Mouse (Mus musculus): ENCODE data around the gene Kat5. TPM values are rescaled to one million over a fixed set of nuclear protein-coding genes. Genes with fewer than 3 reads are reported as not detected.

The Kat5 gene
- polyA plus RNA-seq, 1 experiment from 2014 or later, result 25.5 TPM

DNA sequence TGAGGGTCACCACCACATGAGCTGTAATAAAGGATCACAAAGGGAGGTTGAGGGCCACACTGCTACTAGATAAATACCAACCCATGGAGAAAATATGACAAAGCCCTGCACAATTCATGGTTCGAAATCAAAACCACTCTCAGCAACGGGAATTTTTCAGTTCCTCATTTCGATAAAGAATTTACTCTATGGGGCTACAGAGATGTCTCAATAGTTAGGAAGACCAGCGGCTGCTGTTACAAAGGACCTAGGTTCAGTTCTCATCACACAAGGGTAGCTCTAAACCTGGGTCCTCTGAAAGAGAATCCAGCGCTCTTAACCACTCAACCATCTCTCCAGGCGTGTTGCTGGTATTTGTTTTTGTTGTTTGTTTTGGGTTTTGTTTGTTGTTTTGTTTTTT, 18.1 kb downstream of the Kat5 start:
- H3K4me3 ChIP-seq (ENCODE audit: low read depth, low read length), result no peak overlapping the region
- 88% methylated on average over 6 of the region's 6 CpGs for WGBS
- no peak overlapping the region for H3K4me2 ChIP-seq
- no peaks in the 10 kb centered on the region for H3K27me3 ChIP-seq (ENCODE audit: insufficient read depth, low read length)
- no peak for TF ChIP-seq CTCF (IDR thresholded peaks at IDR 0.05; ENCODE audit: low read depth)
- no peak for ATAC-seq (ENCODE audit: insufficient read depth)
- H3K36me3 ChIP-seq (ENCODE audit: insufficient read depth), result no peaks in the 10 kb centered on the region
- no peak overlapping the region for H3K27ac ChIP-seq (ENCODE audit: low read depth)
- H3K9ac ChIP-seq, result no peak overlapping the region
- H3K9me3 ChIP-seq (ENCODE audit: low read depth, low read length), result no peaks in the 10 kb centered on the region
- H3K4me1 ChIP-seq (ENCODE audit: insufficient read depth), result no peaks in the 10 kb centered on the region
- DNase-seq, result no peak

DNA sequence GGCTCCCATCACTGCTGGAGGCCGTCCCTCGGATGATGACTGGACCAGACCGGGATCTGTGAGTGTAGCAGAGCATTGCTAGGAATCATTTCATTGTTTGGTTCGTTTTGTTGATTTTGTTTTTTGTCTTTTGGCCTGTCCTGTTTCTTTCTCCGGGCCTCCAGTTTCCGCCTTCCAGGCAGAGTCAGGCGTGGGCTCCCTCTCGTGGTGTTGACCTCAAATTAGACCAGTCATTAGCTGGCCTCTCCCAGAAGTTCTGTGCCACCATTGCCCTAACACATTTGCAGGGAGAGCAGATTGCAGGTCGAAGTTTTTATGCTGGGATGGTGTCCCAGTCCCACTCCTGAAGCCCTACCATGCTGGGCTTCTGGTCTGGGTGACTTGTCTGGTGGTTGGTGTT, 20.9 kb downstream of the Kat5 start:
- H3K4me3 ChIP-seq (ENCODE audit: low read depth, low read length), result no peak overlapping the region
- no peak overlapping the region for H3K9ac ChIP-seq
- no peak for DNase-seq
- no peaks in the 10 kb centered on the region for H3K36me3 ChIP-seq (ENCODE audit: insufficient read depth)
- no peak overlapping the region for H3K27ac ChIP-seq (ENCODE audit: low read depth)
- peak; percentile 9; the same call in 1 of the 2 replicates for TF ChIP-seq CTCF (IDR thresholded peaks at IDR 0.05; ENCODE audit: low read depth)
- H3K4me2 ChIP-seq, result no peak overlapping the region
- no peaks in the 10 kb centered on the region for H3K9me3 ChIP-seq (ENCODE audit: low read depth, low read length)
- no peak for ATAC-seq (ENCODE audit: insufficient read depth)
- no peaks in the 10 kb centered on the region for H3K4me1 ChIP-seq (ENCODE audit: insufficient read depth)
- 69% methylated on average over 9 of the region's 9 CpGs for WGBS
- H3K27me3 ChIP-seq (ENCODE audit: insufficient read depth, low read length), result no peaks in the 10 kb centered on the region

GRCm38 (mm10) chr19:5581995-5582394, 28.0 kb downstream of the Kat5 start:
- H3K4me2 ChIP-seq, result no peak overlapping the region
- H3K27ac ChIP-seq (ENCODE audit: low read depth), result no peak overlapping the region
- no peak for DNase-seq
- H3K4me1 ChIP-seq (ENCODE audit: insufficient read depth), result no peaks in the 10 kb centered on the region
- no peak for TF ChIP-seq CTCF (IDR thresholded peaks at IDR 0.05; ENCODE audit: low read depth)
- no peak overlapping the region for H3K4me3 ChIP-seq (ENCODE audit: low read depth, low read length)
- no peaks in the 10 kb centered on the region for H3K36me3 ChIP-seq (ENCODE audit: insufficient read depth)
- no peaks in the 10 kb centered on the region for H3K9me3 ChIP-seq (ENCODE audit: low read depth, low read length)
- H3K9ac ChIP-seq, result no peak overlapping the region
- WGBS, result 66% methylated on average over 2 of the region's 2 CpGs
- H3K27me3 ChIP-seq (ENCODE audit: insufficient read depth, low read length), result no peaks in the 10 kb centered on the region
- no peak for ATAC-seq (ENCODE audit: insufficient read depth)

GRCm38 (mm10) chr19:5580776-5581175, 29.3 kb downstream of the Kat5 start:
- no peak for ATAC-seq (ENCODE audit: insufficient read depth)
- Histone ChIP-seq H3K9ac (no peak overlapping the region), H3K4me2 (no peak overlapping the region), H3K4me1 (ENCODE audit: insufficient read depth) (no peaks in the 10 kb centered on the region), H3K36me3 (ENCODE audit: insufficient read depth) (no peaks in the 10 kb centered on the region), H3K27ac (ENCODE audit: low read depth) (no peak overlapping the region), H3K4me3 (ENCODE audit: low read depth, low read length) (no peak overlapping the region), H3K9me3 (ENCODE audit: low read depth, low read length) (no peaks in the 10 kb centered on the region), H3K27me3 (ENCODE audit: insufficient read depth, low read length) (no peaks in the 10 kb centered on the region)
- 77% methylated on average over 6 of the region's 6 CpGs for WGBS
- no peak for TF ChIP-seq CTCF (IDR thresholded peaks at IDR 0.05; ENCODE audit: low read depth)
- no peak for DNase-seq

DNA sequence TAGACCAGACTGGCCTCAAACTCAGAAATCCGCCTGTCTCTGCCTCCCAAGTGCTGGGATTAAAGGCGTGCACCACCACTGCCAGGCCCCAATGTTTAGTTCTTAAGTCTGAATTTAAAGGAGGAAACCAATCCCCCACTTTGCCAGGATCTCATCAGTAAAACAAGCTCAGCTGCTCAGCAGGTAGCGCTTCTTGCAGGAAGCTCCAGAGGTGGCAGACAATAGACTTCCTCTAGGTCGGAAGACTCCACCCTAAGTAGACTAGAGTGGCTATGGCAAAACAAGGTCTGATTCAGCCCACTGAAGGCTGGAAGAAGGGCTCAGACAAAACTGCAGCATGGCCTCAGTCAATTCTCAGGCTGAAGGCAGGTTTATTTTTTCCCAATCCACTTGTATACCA, 30.1 kb downstream of the Kat5 start:
- H3K9ac ChIP-seq, result no peak overlapping the region
- WGBS, result 68% methylated on average over 4 of the region's 4 CpGs
- no peak for TF ChIP-seq CTCF (IDR thresholded peaks at IDR 0.05; ENCODE audit: low read depth)
- H3K4me2 ChIP-seq, result no peak overlapping the region
- H3K9me3 ChIP-seq (ENCODE audit: low read depth, low read length), result no peaks in the 10 kb centered on the region
- no peak overlapping the region for H3K27ac ChIP-seq (ENCODE audit: low read depth)
- DNase-seq (no peak), ATAC-seq (ENCODE audit: insufficient read depth) (no peak)
- H3K4me1 ChIP-seq (ENCODE audit: insufficient read depth), result no peaks in the 10 kb centered on the region
- no peak overlapping the region for H3K4me3 ChIP-seq (ENCODE audit: low read depth, low read length)
- H3K36me3 ChIP-seq (ENCODE audit: insufficient read depth), result no peaks in the 10 kb centered on the region
- H3K27me3 ChIP-seq (ENCODE audit: insufficient read depth, low read length), result no peaks in the 10 kb centered on the region

DNA sequence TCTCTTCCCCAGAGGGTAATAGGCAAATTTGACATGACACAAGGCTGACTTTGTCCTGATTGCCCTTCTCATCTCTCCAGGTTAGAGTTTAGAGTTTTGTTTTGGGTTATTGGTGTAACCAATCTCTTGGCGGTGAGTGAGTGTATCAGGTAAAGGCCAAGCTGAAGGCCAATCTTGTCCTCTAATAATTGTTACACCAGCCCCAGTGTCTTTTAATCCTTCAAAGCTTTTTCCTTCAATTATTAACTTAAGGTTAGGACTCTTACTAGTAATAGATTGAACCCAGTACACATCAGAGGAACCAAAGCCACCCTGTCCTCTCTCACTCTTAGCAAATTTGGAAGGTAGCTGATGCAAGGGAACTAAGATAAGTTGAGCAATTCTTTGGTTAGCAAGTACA, 34.7 kb downstream of the Kat5 start:
- 94% methylated on average over 1 of the region's 1 CpGs for WGBS
- Histone ChIP-seq H3K27me3 (ENCODE audit: insufficient read depth, low read length) (no peaks in the 10 kb centered on the region), H3K4me1 (ENCODE audit: insufficient read depth) (no peaks in the 10 kb centered on the region), H3K4me2 (no peak overlapping the region), H3K9ac (no peak overlapping the region), H3K27ac (ENCODE audit: low read depth) (no peak overlapping the region), H3K36me3 (ENCODE audit: insufficient read depth) (0 out of 2 replicates have a peak, but pooled peaks cover 6% of the 10 kb centered on the region), H3K4me3 (ENCODE audit: low read depth, low read length) (no peak overlapping the region), H3K9me3 (ENCODE audit: low read depth, low read length) (no peaks in the 10 kb centered on the region)
- TF ChIP-seq CTCF (IDR thresholded peaks at IDR 0.05; ENCODE audit: low read depth), result no peak
- DNase-seq (no peak), ATAC-seq (ENCODE audit: insufficient read depth) (no peak)

DNA sequence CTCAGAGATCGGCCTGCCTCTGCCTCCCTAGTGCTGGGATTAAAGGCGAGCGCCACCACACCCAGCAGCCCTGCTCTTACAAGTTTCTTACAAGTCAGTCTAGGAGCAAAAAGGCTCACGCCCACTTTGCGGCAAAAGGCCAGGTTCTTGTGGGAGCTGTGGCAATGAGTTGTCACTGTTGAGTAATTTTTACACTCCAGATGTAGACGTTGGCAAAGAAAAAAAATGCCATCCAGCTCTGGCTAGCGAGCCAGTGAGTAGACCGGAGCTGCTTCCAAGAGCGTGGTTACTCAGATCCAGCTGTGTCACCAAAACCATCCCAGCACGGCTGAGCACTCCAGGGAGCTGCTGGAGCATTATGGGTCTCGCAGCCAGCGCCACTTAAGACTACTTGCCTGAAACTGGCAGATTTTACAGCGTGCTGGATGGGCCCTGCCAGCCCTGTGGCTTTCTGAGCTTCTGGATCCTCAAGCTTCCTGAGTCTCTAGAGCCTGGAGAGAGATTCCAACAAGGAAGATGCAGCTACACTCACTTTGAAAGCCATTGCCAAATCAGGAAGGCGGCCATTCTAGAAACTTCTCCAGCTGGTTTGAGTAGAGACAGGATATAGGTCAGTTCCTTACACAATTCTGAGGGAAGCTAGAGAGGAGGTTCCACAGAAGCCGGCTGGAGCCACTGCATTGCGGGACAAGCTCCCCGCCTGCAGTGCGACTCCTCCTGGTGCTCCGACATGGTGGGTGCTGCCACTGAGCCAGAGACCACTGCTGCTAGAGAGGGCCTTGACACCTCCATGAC, 37.5 kb downstream of the Kat5 start:
- WGBS, result 79% methylated on average over 19 of the region's 19 CpGs
- H3K4me3 ChIP-seq (ENCODE audit: low read depth, low read length), result no peak overlapping the region
- no peak overlapping the region for H3K9ac ChIP-seq

More for the DNA sequence above, 37.5 kb downstream of the Kat5 start:
- peaks cover 14% of the 10 kb centered on the region; the same call in 1 of the 2 replicates for H3K36me3 ChIP-seq (ENCODE audit: insufficient read depth)
- H3K4me1 ChIP-seq (ENCODE audit: insufficient read depth), result no peaks in the 10 kb centered on the region
- no peak overlapping the region for H3K4me2 ChIP-seq
- no peak overlapping the region for H3K27ac ChIP-seq (ENCODE audit: low read depth)
- no peak for TF ChIP-seq CTCF (IDR thresholded peaks at IDR 0.05; ENCODE audit: low read depth)
- no peak for ATAC-seq (ENCODE audit: insufficient read depth)
- H3K9me3 ChIP-seq (ENCODE audit: low read depth, low read length), result no peaks in the 10 kb centered on the region
- H3K27me3 ChIP-seq (ENCODE audit: insufficient read depth, low read length), result no peaks in the 10 kb centered on the region
- DNase-seq, result no peak

Data from lung, embryonic 14.5 days (tissue).